Mouse (Mus musculus) T-helper 2 cell (primary cell): ENCODE measurements around the gene Ccdc9b.

Experiments
- in situ Hi-C: fragments of 300-600 bp; cut with MboI, MseI; formaldehyde crosslinking; loops from one replicate; pipeline ENCODE4 v1.15.1; 2025; ENCODE audit warnings: high pct_unique_total_duplicates

Gene Ccdc9b

GRCm38 (mm10) chr2:118761906-118762783, at the start of gene Ccdc9b:
TSS of gene Ccdc9b (minus strand) at chr2:118762661.
- in situ Hi-C loops: loop anchor here (5.0 kb wide), 2 partner anchors 120 to 125 kb away; no protein-coding TSS in a partner anchor

GRCm38 (mm10) chr2:118810861-118811260, 48.4 kb upstream of the Ccdc9b start:
- in situ Hi-C loops: no loop called here

GRCm38 (mm10) chr2:118806860-118807259, 44.4 kb upstream of the Ccdc9b start:
- in situ Hi-C loops: no loop called here

GRCm38 (mm10) chr2:118805756-118806155, 43.3 kb upstream of the Ccdc9b start:
- in situ Hi-C loops: no loop called here

GRCm38 (mm10) chr2:118805137-118805536, 42.7 kb upstream of the Ccdc9b start:
- in situ Hi-C loops: no loop called here

- in situ Hi-C loops: no loop called here
Observed at GRCm38 (mm10) chr2:118804474-118804873, 42.0 kb upstream of the Ccdc9b start.

GRCm38 (mm10) chr2:118802542-118803118, 40.2 kb upstream of the Ccdc9b start:
- in situ Hi-C loops: no loop called here

GRCm38 (mm10) chr2:118793636-118794035, 31.2 kb upstream of the Ccdc9b start:
- in situ Hi-C loops: no loop called here

GRCm38 (mm10) chr2:118792259-118792613, 29.8 kb upstream of the Ccdc9b start:
- in situ Hi-C loops: no loop called here

GRCm38 (mm10) chr2:118791591-118792258, 29.3 kb upstream of the Ccdc9b start:
- in situ Hi-C loops: no loop called here

GRCm38 (mm10) chr2:118790551-118791525, 28.4 kb upstream of the Ccdc9b start:
- in situ Hi-C loops: no loop called here

- in situ Hi-C loops: no loop called here
Observed at GRCm38 (mm10) chr2:118790221-118790550, 27.7 kb upstream of the Ccdc9b start.

- in situ Hi-C loops: no loop called here
Observed at GRCm38 (mm10) chr2:118789501-118789900, 27.0 kb upstream of the Ccdc9b start.

GRCm38 (mm10) chr2:118786525-118786924, 24.1 kb upstream of the Ccdc9b start:
- in situ Hi-C loops: no loop called here

GRCm38 (mm10) chr2:118783663-118784062, 21.2 kb upstream of the Ccdc9b start:
- in situ Hi-C loops: no loop called here

- in situ Hi-C loops: no loop called here
Observed at GRCm38 (mm10) chr2:118783093-118783492, 20.6 kb upstream of the Ccdc9b start.

- in situ Hi-C loops: no loop called here
Observed at GRCm38 (mm10) chr2:118782303-118782702, 19.8 kb upstream of the Ccdc9b start.

GRCm38 (mm10) chr2:118781115-118781514, 18.7 kb upstream of the Ccdc9b start:
- in situ Hi-C loops: no loop called here

- in situ Hi-C loops: no loop called here
Observed at GRCm38 (mm10) chr2:118779504-118780480, 17.3 kb upstream of the Ccdc9b start, which contains the start of gene Disp2. TSS of gene Disp2 (plus strand) at chr2:118779719.

- in situ Hi-C loops: no loop called here
Observed at GRCm38 (mm10) chr2:118779065-118779464, 16.6 kb upstream of the Ccdc9b start.
